Mouse (Mus musculus) erythroblast, embryonic 14.5 days (primary cell): Measurements from ENCODE around the gene Slc46a3. TPM values are rescaled to one million over a fixed set of nuclear protein-coding genes. Genes with fewer than 3 reads are reported as not detected.

Experiments used
- H3K27me3 ChIP-seq: 2 replicates; pipeline ENCODE4 v1.6.1; 2012; ENCODE audit warnings: inconsistent platforms; ENCODE audit not compliant: control insufficient read depth
- H3K36me3 ChIP-seq: 2 replicates; pipeline ENCODE4 v1.6.1; 2012; ENCODE audit warnings: mild to moderate bottlenecking, inconsistent platforms; ENCODE audit not compliant: control insufficient read depth
- H3K4me1 ChIP-seq: 2 replicates; pipeline ENCODE4 v1.6.1; 2012; ENCODE audit warnings: inconsistent platforms; ENCODE audit not compliant: control insufficient read depth
- H3K4me3 ChIP-seq: replicated peaks from 2 replicates; pipeline ENCODE3; 2012; ENCODE audit warnings: moderate library complexity, mild to moderate bottlenecking, inconsistent platforms
- H3K9me3 ChIP-seq: 2 replicates; pipeline ENCODE4 v1.6.1; 2012; ENCODE audit warnings: low read length, inconsistent platforms, mixed read lengths; ENCODE audit not compliant: control insufficient read depth
- GATA1 ChIP-seq: IDR thresholded peaks from 2 replicates; pipeline ENCODE4 v1.6.1; 2012; ENCODE audit warnings: low read length, inconsistent platforms, mixed read lengths
- TAL1 ChIP-seq: IDR thresholded peaks from 3 replicates; pipeline ENCODE4 v1.6.1; 2012; ENCODE audit warnings: low read length, inconsistent platforms, mixed read lengths
- polyA plus RNA-seq: library from polyadenylated mRNA; stranded (reverse); fragments of >175 nt; gene quantifications from 2 replicates; pipeline ENCODE4 v1.2.3, GENCODE M21; 2012

Gene Slc46a3
- polyA plus RNA-seq, 1 experiment, result 0.69 TPM

DNA sequence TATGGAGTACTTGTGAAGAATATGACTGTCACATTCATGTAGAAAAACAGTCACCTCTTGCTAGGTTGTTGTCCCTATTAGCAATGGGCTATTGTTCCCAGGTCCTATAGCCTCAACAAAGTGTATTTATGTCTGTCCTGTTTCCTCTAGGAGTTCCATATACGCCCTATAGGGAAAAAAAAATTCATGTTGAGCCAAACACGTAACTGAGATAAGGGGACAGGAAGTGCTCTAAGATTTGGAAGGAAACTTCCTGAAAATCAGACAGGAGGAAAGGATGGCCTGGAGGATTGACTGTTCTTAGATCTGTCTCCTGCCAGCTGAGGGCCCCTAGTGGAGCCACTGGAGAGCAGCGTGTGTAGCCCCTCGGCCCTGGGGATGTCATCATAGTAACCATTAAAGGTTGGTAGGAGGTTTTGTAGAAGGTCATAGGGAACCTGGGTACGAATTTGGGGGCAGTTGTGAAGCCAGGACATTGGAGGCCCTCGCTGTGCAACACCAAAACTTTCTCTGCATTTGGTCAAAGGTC is 20.5 kb upstream of the Slc46a3 start:
- H3K4me3 ChIP-seq, result no peak overlapping the region
- no peaks in the 10 kb centered on the region for H3K27me3 ChIP-seq
- TF ChIP-seq TAL1, result no peak
- no peak for TF ChIP-seq GATA1
- no peaks in the 10 kb centered on the region for H3K4me1 ChIP-seq
- H3K36me3 ChIP-seq, result no peaks in the 10 kb centered on the region
- peaks cover 5% of the 10 kb centered on the region; the same call in 1 of the 2 replicates for H3K9me3 ChIP-seq

DNA sequence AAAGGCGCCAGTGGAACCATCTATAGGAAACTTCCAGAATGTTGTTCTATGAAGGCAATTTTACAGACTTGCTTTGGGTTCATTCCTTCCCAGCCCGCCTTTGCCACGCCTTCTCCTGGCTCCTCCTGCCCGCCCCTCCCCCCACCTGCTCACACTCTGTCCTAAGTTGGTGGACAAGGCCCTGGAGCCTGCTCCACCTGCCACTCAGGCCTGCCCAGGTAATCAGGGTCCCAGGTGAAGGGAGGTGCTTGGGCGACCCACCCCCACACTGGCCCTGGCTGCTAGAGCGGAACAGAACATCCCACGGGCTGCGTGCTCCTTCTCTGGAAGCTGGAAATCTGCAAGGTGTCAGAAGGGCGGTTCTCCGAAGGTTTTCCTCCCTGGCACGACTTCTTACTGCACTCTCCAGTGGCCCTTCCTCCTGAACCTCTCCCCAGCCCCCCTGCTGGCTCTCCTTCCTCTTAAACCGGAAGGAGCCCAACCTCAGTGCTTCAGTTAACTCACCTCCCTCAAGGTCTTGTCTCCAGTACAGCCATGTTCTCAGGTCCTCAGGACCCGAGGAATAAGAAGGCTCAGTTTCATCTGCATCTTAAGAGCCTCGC is 18.7 kb upstream of the Slc46a3 start:
- no peaks in the 10 kb centered on the region for H3K27me3 ChIP-seq
- no peak overlapping the region for H3K4me3 ChIP-seq
- no peaks in the 10 kb centered on the region for H3K36me3 ChIP-seq
- TF ChIP-seq TAL1 (no peak), GATA1 (no peak)
- no peaks in the 10 kb centered on the region for H3K4me1 ChIP-seq
- peaks cover 5% of the 10 kb centered on the region; the same call in 1 of the 2 replicates for H3K9me3 ChIP-seq

DNA sequence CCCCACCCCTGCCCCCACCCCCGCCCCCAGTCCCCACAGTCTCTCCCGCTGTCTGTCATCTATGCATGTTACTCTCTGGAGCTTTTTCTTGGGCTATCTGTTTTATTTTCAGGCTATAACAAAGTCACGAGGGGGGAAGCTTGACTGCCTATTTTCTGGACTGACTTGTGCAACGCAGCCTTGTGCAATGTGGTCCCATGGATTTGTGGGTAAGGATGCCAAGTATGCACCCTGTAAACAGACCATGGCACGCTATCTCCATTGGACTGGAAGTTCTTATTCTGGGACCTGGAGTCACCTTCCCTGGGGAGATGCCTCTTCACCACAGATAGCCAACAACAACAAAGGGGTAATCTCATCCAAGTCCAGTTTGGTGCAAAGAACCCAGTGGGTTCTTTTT is 17.1 kb upstream of the Slc46a3 start:
- Histone ChIP-seq H3K9me3 (peaks cover 5% of the 10 kb centered on the region; the same call in 1 of the 2 replicates), H3K36me3 (no peaks in the 10 kb centered on the region), H3K27me3 (no peaks in the 10 kb centered on the region), H3K4me1 (no peaks in the 10 kb centered on the region), H3K4me3 (no peak overlapping the region)
- TF ChIP-seq TAL1 (no peak), GATA1 (no peak)

DNA sequence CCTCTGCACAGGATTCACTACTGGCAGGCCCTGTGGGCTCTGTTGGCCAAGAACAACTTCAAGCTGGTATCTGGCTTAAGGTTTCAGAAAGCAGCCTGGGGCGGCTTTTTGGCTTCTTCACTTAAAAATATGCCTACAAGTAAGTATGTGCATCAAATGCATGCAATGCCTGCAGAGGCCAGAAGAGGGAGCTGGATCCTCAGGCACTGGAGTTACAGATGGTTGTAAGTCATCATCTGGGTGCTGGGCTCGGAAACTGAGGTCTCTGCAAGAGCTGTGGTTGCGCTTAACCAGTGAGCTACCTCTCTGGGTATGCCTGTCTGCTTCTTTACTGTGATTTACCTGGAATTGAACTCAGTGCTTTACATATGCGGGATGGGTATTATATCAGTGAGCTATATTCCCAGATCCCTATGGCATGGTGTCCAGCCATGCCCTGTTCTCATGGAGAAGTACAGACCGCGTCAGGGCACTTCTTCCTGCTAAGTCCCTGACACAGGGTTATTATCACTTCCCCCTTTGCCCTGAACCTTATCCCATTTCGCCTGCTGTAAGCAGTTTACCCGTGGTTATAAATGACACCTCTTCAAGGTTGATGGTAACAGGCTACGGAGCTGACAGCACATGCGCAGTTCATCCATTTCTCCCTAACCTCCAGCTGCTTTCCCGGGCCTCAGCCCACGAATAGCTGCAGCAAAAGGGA is 16.3 kb upstream of the Slc46a3 start:
- no peaks in the 10 kb centered on the region for H3K36me3 ChIP-seq
- TF ChIP-seq TAL1 (no peak), GATA1 (no peak)
- H3K27me3 ChIP-seq, result no peaks in the 10 kb centered on the region
- H3K4me1 ChIP-seq, result no peaks in the 10 kb centered on the region
- peaks cover 5% of the 10 kb centered on the region; the same call in 1 of the 2 replicates for H3K9me3 ChIP-seq
- no peak overlapping the region for H3K4me3 ChIP-seq

DNA sequence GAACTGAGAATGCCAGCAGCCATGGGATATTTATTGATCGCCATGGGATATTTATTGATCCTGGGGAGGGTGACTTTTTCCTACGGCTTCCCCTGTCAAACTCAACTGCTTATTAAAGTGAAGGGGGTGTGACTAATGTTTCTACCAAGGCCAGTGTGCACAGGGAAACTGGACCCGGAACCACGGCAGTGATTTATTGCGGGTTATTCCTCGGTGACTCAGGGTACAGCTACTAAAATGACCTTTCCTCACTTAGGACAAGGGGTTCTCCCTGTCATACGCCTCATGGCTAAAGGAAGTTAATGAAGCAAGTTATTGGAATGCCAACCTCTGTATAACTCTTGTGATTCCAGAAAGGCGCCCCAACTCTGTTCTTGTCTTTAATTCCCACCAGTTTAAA is 13.2 kb upstream of the Slc46a3 start:
- TF ChIP-seq TAL1 (no peak), GATA1 (no peak)
- Histone ChIP-seq H3K9me3 (peaks cover 5% of the 10 kb centered on the region; the same call in 1 of the 2 replicates), H3K27me3 (no peaks in the 10 kb centered on the region), H3K4me3 (no peak overlapping the region), H3K36me3 (no peaks in the 10 kb centered on the region), H3K4me1 (no peaks in the 10 kb centered on the region)

DNA sequence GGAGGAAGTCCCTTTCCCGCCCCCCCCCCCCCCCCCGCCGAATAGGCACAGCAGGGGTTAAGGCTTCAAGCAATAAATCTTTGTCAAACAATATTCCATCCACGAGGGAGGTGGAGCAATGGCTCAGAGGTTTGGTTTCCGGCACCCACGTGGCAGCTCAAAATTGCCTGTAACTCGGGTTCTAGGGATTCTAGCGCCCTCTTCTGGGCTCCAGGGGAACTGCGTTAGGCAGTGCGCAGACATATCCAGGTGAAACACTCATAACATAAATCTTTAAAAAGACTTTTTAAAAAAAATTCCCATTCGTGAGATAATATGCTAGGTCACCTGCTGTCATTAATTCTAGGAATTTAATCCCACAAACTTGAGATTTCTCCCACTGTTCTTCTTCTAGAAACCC is 12.5 kb upstream of the Slc46a3 start:
- Histone ChIP-seq H3K36me3 (no peaks in the 10 kb centered on the region), H3K4me1 (peaks cover under 1% of the 10 kb centered on the region), H3K9me3 (peaks cover 5% of the 10 kb centered on the region; the same call in 1 of the 2 replicates), H3K27me3 (no peaks in the 10 kb centered on the region), H3K4me3 (no peak overlapping the region)
- TF ChIP-seq GATA1 (no peak), TAL1 (no peak)

DNA sequence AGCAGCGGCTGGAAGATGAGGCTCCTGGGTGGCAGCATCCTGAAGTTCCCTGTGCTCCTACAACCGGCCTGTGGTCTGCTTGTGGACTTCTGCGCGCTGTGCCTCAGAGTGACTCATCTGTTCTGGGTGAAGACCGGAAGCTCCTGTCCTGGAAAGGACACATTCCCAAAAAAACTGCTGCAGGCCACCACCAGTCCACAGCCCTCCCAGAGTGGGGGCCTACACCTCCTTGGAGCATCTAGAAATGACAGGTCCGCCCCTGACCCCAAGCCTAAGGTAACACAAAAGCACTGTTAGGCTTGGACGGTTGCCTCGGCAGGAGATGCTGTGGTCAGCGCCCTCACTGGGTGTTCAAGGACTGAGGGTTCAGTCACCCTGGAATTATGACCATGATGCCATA is 8.6 kb upstream of the Slc46a3 start:
- Histone ChIP-seq H3K36me3 (no peaks in the 10 kb centered on the region), H3K4me1 (peaks cover 5% of the 10 kb centered on the region), H3K4me3 (no peak overlapping the region), H3K27me3 (no peaks in the 10 kb centered on the region), H3K9me3 (no peaks in the 10 kb centered on the region; the same call in 1 of the 2 replicates)
- TF ChIP-seq GATA1, result no peak
- no peak for TF ChIP-seq TAL1

DNA sequence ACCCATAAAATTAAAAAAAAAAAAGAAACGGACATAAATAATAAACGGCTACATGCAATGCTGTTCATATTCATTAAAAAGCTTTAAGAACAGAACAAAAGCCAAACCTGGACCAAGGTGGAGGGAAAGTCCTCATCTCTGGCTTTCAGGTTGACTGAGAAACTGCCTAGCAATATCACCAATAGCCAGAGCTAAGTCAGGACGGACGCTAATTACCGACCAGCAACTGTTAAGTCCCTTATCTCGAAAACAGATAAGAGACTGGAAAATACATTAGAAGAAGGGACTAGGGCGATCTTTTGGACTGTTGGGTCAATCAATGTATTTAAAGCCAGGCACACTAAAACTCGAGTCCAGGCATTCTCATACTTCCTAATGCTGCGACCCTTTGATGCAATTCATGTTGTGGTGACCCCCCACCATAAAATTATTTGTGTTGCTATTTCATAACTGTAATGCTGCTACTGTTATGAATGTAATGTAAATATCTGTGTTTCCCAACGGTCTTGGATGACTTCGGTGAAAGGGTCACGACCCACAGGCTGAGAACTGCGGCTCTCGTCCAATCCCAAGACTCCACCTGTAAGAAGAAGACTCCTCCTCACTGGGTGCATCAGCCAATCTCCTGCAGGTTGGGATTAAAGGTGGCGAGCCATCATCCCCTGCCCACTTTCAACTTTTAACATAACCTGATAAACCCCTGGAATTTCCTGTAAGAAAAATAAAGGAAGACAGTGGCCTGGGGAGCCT is 7.6 kb upstream of the Slc46a3 start:
- H3K36me3 ChIP-seq, result no peaks in the 10 kb centered on the region
- H3K4me1 ChIP-seq, result peaks cover 6% of the 10 kb centered on the region
- H3K4me3 ChIP-seq, result no peak overlapping the region
- no peaks in the 10 kb centered on the region for H3K27me3 ChIP-seq
- no peaks in the 10 kb centered on the region; the same call in 1 of the 2 replicates for H3K9me3 ChIP-seq
- no peak for TF ChIP-seq GATA1
- no peak for TF ChIP-seq TAL1
